Mouse (Mus musculus): ENCODE measurements at regions not wholly inside any gene's neighbourhood (a gene's known extent, or its start where the extent isn't known, plus 50 kb on each side); places are given as distances from the start of the nearest gene placed in this dataset.

DNA sequence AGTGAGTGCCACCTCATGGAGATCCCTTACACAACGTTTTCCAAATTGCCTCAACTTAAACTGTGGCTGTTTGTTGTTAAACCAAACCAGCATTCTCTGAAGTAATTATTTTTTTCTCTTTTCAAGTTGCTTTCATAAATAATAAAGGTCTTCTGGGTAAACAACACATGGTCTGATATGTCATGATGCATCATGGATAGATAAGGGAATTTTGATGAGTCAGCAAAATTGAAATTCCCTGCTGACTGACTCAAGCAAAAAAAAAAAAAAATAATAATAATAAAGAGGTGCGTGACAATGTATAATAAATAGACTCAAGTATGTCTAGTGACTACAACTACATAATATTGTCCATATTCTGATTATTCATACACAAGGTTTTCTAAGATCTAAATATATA lies 201.8 kb downstream of the Adgb start:
- H3K4me1 ChIP-seq (replicated peaks; ENCODE audit: control insufficient read depth, insufficient read depth, low read length) = no peaks in the 10 kb centered on the region
- no peak overlapping the region for H3K4me3 ChIP-seq (ENCODE audit: low read depth, low read length)
- no peaks in the 10 kb centered on the region for H3K27me3 ChIP-seq (ENCODE audit: control insufficient read depth, insufficient read depth, low read length)
- H3K9ac ChIP-seq (ENCODE audit: low read depth, low read length) = no peak overlapping the region
- DNase-seq (ENCODE audit: low spot score) (no peak), ATAC-seq (ENCODE audit: low FRiP score) (no peak)
- WGBS = 82% methylated on average over 2 of the region's 2 CpGs
- no peak overlapping the region for H3K27ac ChIP-seq (ENCODE audit: low read depth, low read length)
- no peaks in the 10 kb centered on the region for H3K9me3 ChIP-seq (ENCODE audit: control insufficient read depth, low read length)
- H3K36me3 ChIP-seq (ENCODE audit: control insufficient read depth, insufficient read depth, low read length) = no peaks in the 10 kb centered on the region
- no peak overlapping the region for H3K4me2 ChIP-seq (replicated peaks; ENCODE audit: low read depth, low read length)

GRCm38 (mm10) chr10:10252540-10253318 lies 219.4 kb downstream of the Adgb start:
- H3K9ac ChIP-seq (ENCODE audit: low read depth, low read length) = no peak overlapping the region
- H3K4me3 ChIP-seq (ENCODE audit: low read depth, low read length) = no peak overlapping the region
- WGBS = 77% methylated on average over 8 of the region's 8 CpGs
- no peaks in the 10 kb centered on the region for H3K27me3 ChIP-seq (ENCODE audit: control insufficient read depth, insufficient read depth, low read length)
- no peaks in the 10 kb centered on the region for H3K4me1 ChIP-seq (replicated peaks; ENCODE audit: control insufficient read depth, insufficient read depth, low read length)
- H3K36me3 ChIP-seq (ENCODE audit: control insufficient read depth, insufficient read depth, low read length) = no peaks in the 10 kb centered on the region
- H3K4me2 ChIP-seq (replicated peaks; ENCODE audit: low read depth, low read length) = no peak overlapping the region
- ATAC-seq (ENCODE audit: low FRiP score) = no peak
- no peak for DNase-seq (ENCODE audit: low spot score)
- H3K9me3 ChIP-seq (ENCODE audit: control insufficient read depth, low read length) = no peaks in the 10 kb centered on the region
- no peak overlapping the region for H3K27ac ChIP-seq (ENCODE audit: low read depth, low read length)

GRCm38 (mm10) chr10:10252136-10252535 lies 220.0 kb downstream of the Adgb start:
- no peak for DNase-seq (ENCODE audit: low spot score)
- Histone ChIP-seq H3K27ac (ENCODE audit: low read depth, low read length) (no peak overlapping the region), H3K4me1 (replicated peaks; ENCODE audit: control insufficient read depth, insufficient read depth, low read length) (no peaks in the 10 kb centered on the region), H3K36me3 (ENCODE audit: control insufficient read depth, insufficient read depth, low read length) (no peaks in the 10 kb centered on the region), H3K4me3 (ENCODE audit: low read depth, low read length) (no peak overlapping the region), H3K9ac (ENCODE audit: low read depth, low read length) (no peak overlapping the region), H3K27me3 (ENCODE audit: control insufficient read depth, insufficient read depth, low read length) (no peaks in the 10 kb centered on the region), H3K9me3 (ENCODE audit: control insufficient read depth, low read length) (no peaks in the 10 kb centered on the region), H3K4me2 (replicated peaks; ENCODE audit: low read depth, low read length) (no peak overlapping the region)
- no peak for ATAC-seq (ENCODE audit: low FRiP score)
- 81% methylated on average over 7 of the region's 7 CpGs for WGBS

DNA sequence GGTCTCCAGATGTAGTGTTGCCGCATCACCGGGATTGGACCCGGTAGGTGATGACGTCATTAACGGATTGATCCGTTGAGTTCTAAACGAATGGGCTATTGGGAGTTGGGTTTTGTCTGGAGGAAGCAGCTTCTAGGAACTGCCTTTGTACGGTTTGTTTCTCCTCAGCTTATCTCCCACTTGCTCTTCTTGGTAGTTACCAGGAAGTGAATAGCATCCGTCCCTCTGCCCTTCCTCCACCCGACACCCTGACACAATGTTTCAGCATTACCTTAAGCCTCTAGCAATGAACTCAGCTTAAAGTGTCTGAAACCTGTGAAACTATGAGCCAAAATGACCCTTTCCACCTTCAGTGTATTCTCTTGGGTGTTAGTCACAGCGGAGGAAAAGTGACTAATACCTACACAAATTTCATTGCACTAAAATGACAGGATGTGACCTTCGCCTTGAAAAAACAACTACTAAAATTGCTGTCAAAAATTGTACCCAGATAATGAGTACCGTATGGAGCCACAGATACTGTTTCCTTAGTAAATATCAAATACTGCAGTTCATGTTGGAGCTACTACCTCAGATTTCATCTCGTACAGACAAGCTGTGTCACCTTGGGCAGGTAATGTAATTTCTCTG lies 237.1 kb downstream of the Adgb start:
- ATAC-seq (ENCODE audit: low FRiP score) (no peak), DNase-seq (ENCODE audit: low spot score) (no peak)
- Histone ChIP-seq H3K27ac (ENCODE audit: low read depth, low read length) (no peak overlapping the region), H3K4me3 (ENCODE audit: low read depth, low read length) (no peak overlapping the region), H3K9ac (ENCODE audit: low read depth, low read length) (no peak overlapping the region), H3K36me3 (ENCODE audit: control insufficient read depth, insufficient read depth, low read length) (no peaks in the 10 kb centered on the region), H3K4me1 (replicated peaks; ENCODE audit: control insufficient read depth, insufficient read depth, low read length) (no peaks in the 10 kb centered on the region), H3K27me3 (ENCODE audit: control insufficient read depth, insufficient read depth, low read length) (no peaks in the 10 kb centered on the region), H3K4me2 (replicated peaks; ENCODE audit: low read depth, low read length) (no peak overlapping the region), H3K9me3 (ENCODE audit: control insufficient read depth, low read length) (no peaks in the 10 kb centered on the region)
- WGBS = 90% methylated on average over 14 of the region's 14 CpGs

- no peak for ATAC-seq (ENCODE audit: low FRiP score)
- WGBS = 92% methylated on average over 6 of the region's 6 CpGs
- no peaks in the 10 kb centered on the region for H3K9me3 ChIP-seq (ENCODE audit: control insufficient read depth, low read length)
- H3K4me3 ChIP-seq (ENCODE audit: low read depth, low read length) = no peak overlapping the region
- no peaks in the 10 kb centered on the region for H3K36me3 ChIP-seq (ENCODE audit: control insufficient read depth, insufficient read depth, low read length)
- no peaks in the 10 kb centered on the region for H3K4me1 ChIP-seq (replicated peaks; ENCODE audit: control insufficient read depth, insufficient read depth, low read length)
- DNase-seq (ENCODE audit: low spot score) = no peak
- no peak overlapping the region for H3K27ac ChIP-seq (ENCODE audit: low read depth, low read length)
- no peaks in the 10 kb centered on the region for H3K27me3 ChIP-seq (ENCODE audit: control insufficient read depth, insufficient read depth, low read length)
- no peak overlapping the region for H3K4me2 ChIP-seq (replicated peaks; ENCODE audit: low read depth, low read length)
- no peak overlapping the region for H3K9ac ChIP-seq (ENCODE audit: low read depth, low read length)
Observed at GRCm38 (mm10) chr10:10224582-10225144, 247.5 kb downstream of the Adgb start.

DNA sequence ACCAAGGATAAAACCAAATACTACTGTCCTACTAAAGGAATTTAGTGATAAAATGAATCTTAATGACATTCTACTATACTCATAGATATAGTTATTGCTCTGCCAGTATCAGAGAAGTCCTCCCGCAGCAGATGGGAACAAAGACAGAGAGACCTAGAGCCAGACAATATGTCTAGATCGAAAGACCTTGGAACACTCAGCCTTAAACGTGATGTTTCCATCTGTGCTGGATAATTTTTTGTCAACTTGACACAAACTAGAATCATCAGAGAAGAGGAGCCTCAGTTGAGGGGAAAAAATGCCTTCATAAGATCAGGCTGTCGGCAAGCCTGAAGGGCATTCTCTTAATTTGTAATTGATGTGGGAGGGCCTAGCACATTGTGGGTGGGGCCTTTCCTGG lies 252.4 kb downstream of the Adgb start:
- WGBS = 86% methylated on average over 4 of the region's 4 CpGs

GRCm38 (mm10) chr10:10216892-10217291 lies 255.2 kb downstream of the Adgb start:
- H3K9me3 ChIP-seq (ENCODE audit: control insufficient read depth, low read length) = no peaks in the 10 kb centered on the region
- H3K4me2 ChIP-seq (replicated peaks; ENCODE audit: low read depth, low read length) = no peak overlapping the region
- H3K27ac ChIP-seq (ENCODE audit: low read depth, low read length) = no peak overlapping the region
- no peak overlapping the region for H3K9ac ChIP-seq (ENCODE audit: low read depth, low read length)
- DNase-seq (ENCODE audit: low spot score) = peak; percentile 11
- H3K4me1 ChIP-seq (replicated peaks; ENCODE audit: control insufficient read depth, insufficient read depth, low read length) = no peaks in the 10 kb centered on the region
- H3K4me3 ChIP-seq (ENCODE audit: low read depth, low read length) = no peak overlapping the region
- peak; percentile 81 for ATAC-seq (ENCODE audit: low FRiP score)
- WGBS = 44% methylated on average over 3 of the region's 3 CpGs
- no peaks in the 10 kb centered on the region for H3K36me3 ChIP-seq (ENCODE audit: control insufficient read depth, insufficient read depth, low read length)
- no peaks in the 10 kb centered on the region for H3K27me3 ChIP-seq (ENCODE audit: control insufficient read depth, insufficient read depth, low read length)

More for the DNA sequence above, 252.4 kb downstream of the Adgb start:
- ATAC-seq (ENCODE audit: low FRiP score) (no peak), DNase-seq (ENCODE audit: low spot score) (no peak)
- Histone ChIP-seq H3K4me1 (replicated peaks; ENCODE audit: control insufficient read depth, insufficient read depth, low read length) (no peaks in the 10 kb centered on the region), H3K4me3 (ENCODE audit: low read depth, low read length) (no peak overlapping the region), H3K9me3 (ENCODE audit: control insufficient read depth, low read length) (no peaks in the 10 kb centered on the region), H3K9ac (ENCODE audit: low read depth, low read length) (no peak overlapping the region), H3K4me2 (replicated peaks; ENCODE audit: low read depth, low read length) (no peak overlapping the region), H3K27ac (ENCODE audit: low read depth, low read length) (no peak overlapping the region), H3K36me3 (ENCODE audit: control insufficient read depth, insufficient read depth, low read length) (no peaks in the 10 kb centered on the region), H3K27me3 (ENCODE audit: control insufficient read depth, insufficient read depth, low read length) (no peaks in the 10 kb centered on the region)

GRCm38 (mm10) chr10:10215376-10215775 lies 256.8 kb downstream of the Adgb start:
- H3K9ac ChIP-seq (ENCODE audit: low read depth, low read length) = no peak overlapping the region
- no peaks in the 10 kb centered on the region for H3K27me3 ChIP-seq (ENCODE audit: control insufficient read depth, insufficient read depth, low read length)
- H3K4me2 ChIP-seq (replicated peaks; ENCODE audit: low read depth, low read length) = no peak overlapping the region
- H3K4me1 ChIP-seq (replicated peaks; ENCODE audit: control insufficient read depth, insufficient read depth, low read length) = no peaks in the 10 kb centered on the region
- DNase-seq (ENCODE audit: low spot score) (no peak), ATAC-seq (ENCODE audit: low FRiP score) (no peak)
- H3K36me3 ChIP-seq (ENCODE audit: control insufficient read depth, insufficient read depth, low read length) = no peaks in the 10 kb centered on the region
- no peak overlapping the region for H3K4me3 ChIP-seq (ENCODE audit: low read depth, low read length)
- WGBS = 62% methylated on average over 5 of the region's 5 CpGs
- H3K9me3 ChIP-seq (ENCODE audit: control insufficient read depth, low read length) = no peaks in the 10 kb centered on the region
- H3K27ac ChIP-seq (ENCODE audit: low read depth, low read length) = no peak overlapping the region

DNA sequence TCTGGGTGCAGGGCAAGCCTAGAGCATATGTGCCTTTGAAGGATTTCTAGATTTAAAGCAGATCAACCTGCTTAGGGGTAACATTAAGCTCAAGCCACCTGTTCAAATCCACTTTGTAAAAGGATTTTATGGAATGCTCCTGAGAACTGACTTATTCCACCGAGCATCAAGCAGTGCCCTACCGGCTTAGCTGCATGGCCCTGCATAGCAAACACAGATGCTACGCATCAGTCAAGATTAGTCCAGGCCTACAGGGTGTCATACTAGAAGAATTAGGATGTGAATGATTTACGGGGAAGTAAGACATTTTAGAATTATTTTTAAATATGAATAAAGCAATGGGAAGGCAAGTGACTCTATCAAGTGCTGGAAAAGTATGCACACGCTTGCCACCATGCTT lies 263.8 kb downstream of the Adgb start:
- Histone ChIP-seq H3K36me3 (ENCODE audit: control insufficient read depth, insufficient read depth, low read length) (no peaks in the 10 kb centered on the region), H3K4me1 (replicated peaks; ENCODE audit: control insufficient read depth, insufficient read depth, low read length) (no peaks in the 10 kb centered on the region), H3K27me3 (ENCODE audit: control insufficient read depth, insufficient read depth, low read length) (no peaks in the 10 kb centered on the region), H3K4me2 (replicated peaks; ENCODE audit: low read depth, low read length) (no peak overlapping the region), H3K27ac (ENCODE audit: low read depth, low read length) (no peak overlapping the region), H3K9me3 (ENCODE audit: control insufficient read depth, low read length) (no peaks in the 10 kb centered on the region), H3K4me3 (ENCODE audit: low read depth, low read length) (no peak overlapping the region), H3K9ac (ENCODE audit: low read depth, low read length) (no peak overlapping the region)
- DNase-seq (ENCODE audit: low spot score) = no peak
- WGBS = 88% methylated on average over 5 of the region's 5 CpGs
- ATAC-seq (ENCODE audit: low FRiP score) = no peak
